Mouse (Mus musculus) liver, adult (tissue): ENCODE results near the gene Abhd14b.

Source experiments
- GATA4 ChIP-seq: IDR thresholded peaks from 2 replicates; pipeline ENCODE4 v1.6.1; 2014; ENCODE audit warnings: mild to moderate bottlenecking, low read length; ENCODE audit not compliant: insufficient replicate concordance

Abhd14b gene

DNA sequence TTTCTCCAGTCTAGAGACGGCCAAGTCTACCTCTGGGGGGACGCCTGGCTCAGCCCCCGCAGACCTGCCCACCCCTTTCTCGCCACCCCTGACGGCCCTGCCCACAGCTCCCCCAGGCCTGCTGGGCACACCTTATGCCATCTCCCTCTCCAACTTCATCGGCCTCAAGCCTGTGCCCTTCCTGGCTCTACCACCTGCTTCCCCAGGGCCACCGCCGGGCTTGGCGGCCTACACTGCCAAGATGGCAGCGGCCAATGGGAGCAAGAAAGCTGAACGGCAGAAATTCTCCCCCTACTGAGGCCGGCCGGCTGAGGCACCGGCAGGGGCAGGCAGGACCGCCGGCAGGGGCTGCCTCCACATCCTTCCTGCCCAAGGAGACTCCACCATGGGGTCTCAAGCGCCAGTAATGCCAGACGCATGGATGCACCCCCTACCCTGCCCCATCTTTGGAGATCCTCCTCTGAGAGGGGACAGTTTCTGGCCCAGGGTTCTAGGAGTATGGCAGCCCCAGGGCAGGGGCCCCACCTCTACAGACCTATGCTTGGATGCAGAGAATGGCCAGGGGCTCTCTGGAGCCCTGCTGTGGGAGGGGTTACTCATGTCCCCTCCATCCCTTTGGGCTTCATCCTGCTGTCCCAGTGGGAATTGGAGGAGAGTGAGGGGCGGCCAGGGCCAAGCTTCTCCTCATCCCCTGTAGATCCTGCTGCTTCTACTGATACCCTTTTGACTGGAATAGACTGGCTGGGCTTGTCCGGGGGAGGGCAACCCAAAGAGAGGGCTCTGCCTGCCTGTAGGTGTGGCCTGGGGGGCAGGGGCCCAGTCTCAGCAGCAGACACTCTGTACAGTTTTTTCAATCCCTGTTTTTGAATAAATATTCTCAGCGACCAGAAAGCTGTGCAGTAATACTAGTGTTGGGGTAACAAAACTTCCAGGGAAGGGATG lies 16.1 kb downstream of the Abhd14b start:
- TF ChIP-seq GATA4: no peak

DNA sequence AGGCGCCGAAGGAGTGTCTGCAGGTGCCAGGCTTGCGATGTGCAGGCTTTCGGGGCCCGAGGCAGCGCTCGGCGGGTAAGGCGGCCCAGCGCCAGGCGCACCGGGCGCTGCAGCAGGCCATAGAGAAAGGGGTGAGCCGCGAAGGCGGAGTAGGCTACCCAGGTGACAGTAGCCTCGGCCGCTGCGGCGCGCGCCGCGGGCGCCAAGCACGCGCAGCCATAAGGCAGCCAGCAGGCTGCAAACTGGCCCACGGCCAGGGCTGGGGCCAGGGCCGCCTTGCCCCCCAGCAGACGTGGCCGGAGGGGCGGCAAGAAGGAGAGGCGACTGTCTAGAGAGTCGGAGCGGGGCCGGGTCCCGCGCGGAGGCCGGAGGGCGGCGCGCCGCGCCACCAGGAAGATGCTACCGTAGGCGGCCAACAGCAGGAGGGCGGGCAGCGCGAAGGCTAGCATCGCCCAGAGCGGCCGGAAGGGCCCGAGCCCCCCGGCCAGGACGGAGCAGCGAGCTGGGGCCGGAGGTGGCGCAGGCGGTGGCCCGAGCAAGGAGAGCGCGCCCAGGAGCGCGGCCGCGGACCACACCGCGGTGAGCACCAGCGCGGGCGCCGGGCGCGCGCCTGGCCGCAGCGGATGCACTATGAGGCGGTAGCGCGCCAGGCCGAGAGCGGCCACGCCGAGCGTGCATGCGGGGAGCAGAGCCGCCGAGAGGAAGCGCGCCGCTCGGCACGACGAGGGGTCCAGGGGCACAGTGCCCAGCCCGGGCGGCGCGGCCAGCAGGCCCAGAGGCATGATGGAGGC lies 17.7 kb downstream of the Abhd14b start:
- no peak for TF ChIP-seq GATA4

DNA sequence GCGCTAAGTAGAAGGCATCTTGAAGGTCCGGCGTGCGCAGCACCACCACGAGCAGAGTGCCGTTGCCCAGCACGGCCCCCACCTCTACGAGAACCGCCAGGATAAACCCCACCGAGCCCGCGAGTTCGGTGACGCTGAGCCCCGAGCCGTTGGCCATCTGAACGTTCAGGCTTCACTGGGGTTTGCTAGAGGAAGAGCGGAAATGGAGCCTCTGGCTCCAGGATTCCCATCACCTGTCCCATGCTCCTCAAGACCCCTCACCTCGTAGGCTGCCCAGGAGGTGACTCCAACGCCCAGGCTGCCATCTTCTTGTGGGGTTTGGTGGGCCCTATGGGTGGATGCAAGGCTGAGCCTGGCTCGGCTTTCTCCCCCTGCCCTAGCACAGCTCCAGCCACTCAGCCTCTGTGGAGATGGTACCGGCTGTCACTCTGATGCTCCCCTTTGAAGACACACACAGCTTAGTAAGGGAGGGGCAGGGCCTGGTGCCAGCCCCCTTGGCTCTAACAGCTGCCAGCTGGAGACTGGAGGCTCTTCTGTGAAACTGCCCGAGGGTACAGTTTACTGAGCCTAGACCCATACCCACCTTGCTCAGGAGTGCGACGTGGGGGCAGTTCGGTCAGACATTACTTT lies 18.4 kb downstream of the Abhd14b start, which contains the start of gene Gpr62:
Gene Gpr62, minus strand, starts transcription at position 368 of the 630 bp plus-strand sequence.
- no peak for TF ChIP-seq GATA4

GRCm38 (mm10) chr9:106466721-106467120 lies 19.5 kb downstream of the Abhd14b start:
- no peak for TF ChIP-seq GATA4

GRCm38 (mm10) chr9:106467746-106468145 lies 20.5 kb downstream of the Abhd14b start:
- TF ChIP-seq GATA4: no peak

GRCm38 (mm10) chr9:106469317-106469716 lies 22.1 kb downstream of the Abhd14b start:
- no peak for TF ChIP-seq GATA4

GRCm38 (mm10) chr9:106469776-106470175 lies 22.5 kb downstream of the Abhd14b start:
- no peak for TF ChIP-seq GATA4

DNA sequence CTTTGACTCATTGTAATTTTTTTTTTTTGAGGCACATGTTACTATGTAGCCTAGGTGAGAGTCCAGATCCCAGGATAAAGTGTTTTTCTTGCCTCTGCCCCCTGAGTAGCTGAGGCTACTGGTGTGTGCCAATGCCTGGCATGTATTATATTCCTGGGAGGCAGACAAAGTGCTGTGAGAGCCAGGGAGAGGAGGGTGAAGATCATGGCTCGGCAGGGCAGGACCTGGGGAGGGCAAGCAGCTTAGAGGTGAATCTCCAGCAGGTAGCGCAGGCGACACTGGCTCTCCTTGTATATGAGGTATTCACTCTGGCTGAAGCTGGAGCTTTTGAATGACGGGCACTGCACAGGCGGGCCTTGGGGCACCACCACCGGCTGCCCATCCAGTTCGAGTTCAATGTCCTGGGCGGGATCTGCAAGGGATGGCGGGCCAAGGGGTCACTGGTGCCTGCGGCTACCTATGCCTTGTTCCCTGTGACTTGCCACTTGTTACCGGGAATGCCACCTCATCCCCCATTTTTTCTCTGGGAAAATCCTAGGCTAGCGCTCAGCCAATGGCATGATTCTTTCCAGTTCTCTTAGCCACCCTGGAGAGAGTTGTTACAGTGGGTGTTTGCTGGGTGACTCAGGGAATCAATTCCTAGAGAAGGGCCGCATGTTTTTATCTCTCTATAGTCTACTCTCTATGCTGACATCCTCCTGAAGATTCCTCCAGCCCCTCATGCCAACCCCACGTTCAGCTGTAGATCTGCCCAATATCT lies 23.9 kb downstream of the Abhd14b start:
- no peak for TF ChIP-seq GATA4

DNA sequence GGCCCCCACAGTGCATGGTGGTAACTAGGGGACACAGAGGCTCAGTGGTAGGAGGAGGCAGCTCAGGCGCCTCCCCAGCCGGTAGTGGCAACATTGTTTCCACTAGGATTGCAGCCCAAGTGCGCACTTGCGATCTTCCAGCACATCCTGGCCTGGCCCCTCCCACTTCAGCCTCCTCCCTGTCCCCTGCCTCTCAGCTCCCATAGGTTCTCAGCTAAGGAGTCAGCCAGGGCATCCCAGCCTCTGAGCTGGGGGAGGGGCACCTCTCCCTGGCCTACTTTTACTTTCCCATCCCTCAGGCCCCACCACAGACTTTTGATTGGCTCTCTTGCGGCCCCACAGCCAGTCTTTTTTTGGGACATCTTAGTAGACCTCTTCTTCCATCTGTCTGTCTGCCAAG lies 24.6 kb downstream of the Abhd14b start:
- no peak for TF ChIP-seq GATA4

DNA sequence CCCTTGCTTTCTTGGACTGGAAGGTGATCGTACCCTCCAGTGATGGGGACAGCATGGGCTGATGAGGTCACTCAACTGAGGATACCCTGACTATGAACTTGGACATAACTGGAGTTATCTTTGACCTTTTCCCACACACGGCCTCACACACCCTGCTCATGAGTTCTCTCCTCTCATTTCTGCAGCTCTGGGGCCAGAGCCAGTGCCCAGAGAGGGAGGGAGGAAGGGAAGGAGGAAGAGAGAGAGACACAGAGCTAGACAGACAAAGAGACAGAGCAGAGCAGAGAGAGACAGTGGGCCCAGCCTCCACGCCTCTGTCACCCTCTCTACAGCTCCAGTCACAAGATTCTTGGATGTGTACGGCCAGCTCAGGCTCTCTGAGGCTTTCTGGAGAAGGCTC lies 25.1 kb downstream of the Abhd14b start:
- no peak for TF ChIP-seq GATA4

GRCm38 (mm10) chr9:106473081-106473752 lies 26.0 kb downstream of the Abhd14b start:
- no peak for TF ChIP-seq GATA4

- TF ChIP-seq GATA4: no peak
These were observed 26.5 kb downstream of the Abhd14b start for GRCm38 (mm10) chr9:106473753-106474105.

- TF ChIP-seq GATA4: peak; percentile 17; the same call in 1 of the 2 replicates
These were observed 27.2 kb downstream of the Abhd14b start for GRCm38 (mm10) chr9:106474456-106474855.

- no peak for TF ChIP-seq GATA4
These were observed 27.8 kb downstream of the Abhd14b start for GRCm38 (mm10) chr9:106475046-106475445.
